Mouse (Mus musculus) kidney, adult 2 months (tissue): Measurements from ENCODE around the gene Dnm2. TPM values are rescaled to one million over a fixed set of nuclear protein-coding genes. Genes with fewer than 3 reads are reported as not detected.

Source experiments
- DNase-seq: peaks from one replicate; pipeline ENCODE4 v3.0.0; 2021
- H3K27ac ChIP-seq: fragments of 200-500 bp; 2 replicates; pipeline ENCODE4 v1.5.1; 2012; ENCODE audit warnings: low read depth, low read length, control low read depth, inconsistent platforms; ENCODE audit not compliant: insufficient read depth
- H3K27me3 ChIP-seq: fragments of 200-500 bp; replicated peaks from 2 replicates; pipeline ENCODE4 v1.6.1; 2012; ENCODE audit warnings: mild to moderate bottlenecking, moderate library complexity, low read length, inconsistent platforms; ENCODE audit not compliant: control insufficient read depth, insufficient read depth
- H3K36me3 ChIP-seq: fragments of 200-500 bp; 2 replicates; pipeline ENCODE4 v1.6.1; 2012; ENCODE audit warnings: mild to moderate bottlenecking, moderate library complexity, low read length, inconsistent platforms; ENCODE audit not compliant: control insufficient read depth, insufficient read depth
- H3K4me1 ChIP-seq: fragments of 200-500 bp; 2 replicates; pipeline ENCODE4 v1.6.1; 2011; ENCODE audit warnings: low read length; ENCODE audit not compliant: control insufficient read depth, insufficient read depth
- H3K4me3 ChIP-seq: fragments of 200-500 bp; 2 replicates; pipeline ENCODE4 v1.5.1; 2011; ENCODE audit warnings: mild to moderate bottlenecking, low read depth, low read length, control low read depth; ENCODE audit not compliant: insufficient read depth
- CTCF ChIP-seq: fragments of 200-500 bp; conservative IDR thresholded peaks from 2 replicates; pipeline ENCODE4 v1.5.1; 2011; ENCODE audit warnings: low read depth, mild to moderate bottlenecking, control low read depth, low read length, moderate library complexity, mixed read lengths; ENCODE audit not compliant: insufficient read depth, insufficient read length
- POLR2A ChIP-seq: fragments of 200-500 bp; IDR thresholded peaks from one replicate; pipeline ENCODE4 v1.6.1; 2011; ENCODE audit warnings: low read depth, low read length, control low read depth
- WGBS: fragments of 180-500 bp; shearing (Covaris S2); methylation state at CpG from one replicate; pipeline ENCODE4 v1.1.7; 2018; 5-methylcytosine and 5-hydroxymethylcytosine counted together
- polyA plus RNA-seq: library from polyadenylated mRNA; depleted of rRNA; stranded (reverse); fragments of >200 nt; gene quantifications from 2 replicates; pipeline ENCODE4 v1.2.3, GENCODE M21; 2012

The Dnm2 gene
- polyA plus RNA-seq, 1 experiment = 101 TPM

DNA sequence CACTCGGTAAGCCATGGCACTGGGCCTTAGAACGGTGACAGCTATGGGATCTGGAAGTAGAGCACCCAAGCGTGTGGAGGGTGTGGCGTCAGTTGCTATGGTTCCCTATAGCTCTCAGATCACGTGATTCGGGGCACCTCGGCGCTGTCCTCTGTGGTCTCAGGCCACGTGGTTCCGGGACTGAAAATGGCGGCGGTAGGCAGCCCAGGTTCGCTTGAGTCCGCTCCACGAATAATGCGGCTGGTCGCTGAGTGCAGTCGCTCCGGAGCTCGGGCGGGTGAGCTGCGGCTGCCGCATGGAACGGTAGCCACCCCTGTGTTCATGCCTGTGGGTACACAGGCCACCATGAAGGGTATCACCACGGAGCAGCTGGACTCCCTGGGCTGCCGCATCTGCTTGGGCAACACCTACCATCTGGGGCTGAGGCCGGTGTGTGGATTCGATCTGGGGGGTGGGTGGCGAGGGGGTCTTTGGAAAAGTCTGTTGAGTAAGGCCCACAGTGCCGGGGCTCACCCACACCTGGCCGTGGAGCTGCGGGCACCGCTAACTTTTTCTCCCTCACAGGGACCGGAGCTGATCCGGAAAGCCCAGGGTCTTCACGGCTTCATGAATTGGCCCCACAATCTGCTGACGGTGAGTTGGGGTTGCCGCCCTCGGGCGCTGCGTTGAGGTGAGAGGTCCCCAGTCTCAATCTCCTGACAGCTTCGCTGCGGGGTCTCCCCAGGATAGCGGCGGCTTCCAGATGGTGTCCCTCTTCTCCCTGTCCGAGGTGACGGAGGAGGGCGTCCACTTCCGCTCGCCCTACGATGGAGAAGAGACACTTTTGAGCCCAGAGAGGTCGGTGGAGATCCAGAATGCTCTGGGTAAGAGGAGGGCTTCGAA lies 12.8 kb upstream of the Dnm2 start, which contains the start of gene Qtrt1:
Qtrt1 (plus strand) TSS at position 169 of the 882 bp plus-strand sequence.
- WGBS = 2% methylated on average over 53 of the region's 53 CpGs
- H3K27ac ChIP-seq = no peak within 1 kb of the TSS
- TF ChIP-seq CTCF = no peak
- no peak for TF ChIP-seq POLR2A
- DNase-seq = peak; percentile 90
- H3K36me3 ChIP-seq = no peaks in the 10 kb centered on the region
- H3K4me3 ChIP-seq = peak within 1 kb of the TSS; percentile 65
- H3K27me3 ChIP-seq = no peaks in the 10 kb centered on the region
- peaks cover 8% of the 10 kb centered on the region; the same call in 1 of the 2 replicates for H3K4me1 ChIP-seq

DNA sequence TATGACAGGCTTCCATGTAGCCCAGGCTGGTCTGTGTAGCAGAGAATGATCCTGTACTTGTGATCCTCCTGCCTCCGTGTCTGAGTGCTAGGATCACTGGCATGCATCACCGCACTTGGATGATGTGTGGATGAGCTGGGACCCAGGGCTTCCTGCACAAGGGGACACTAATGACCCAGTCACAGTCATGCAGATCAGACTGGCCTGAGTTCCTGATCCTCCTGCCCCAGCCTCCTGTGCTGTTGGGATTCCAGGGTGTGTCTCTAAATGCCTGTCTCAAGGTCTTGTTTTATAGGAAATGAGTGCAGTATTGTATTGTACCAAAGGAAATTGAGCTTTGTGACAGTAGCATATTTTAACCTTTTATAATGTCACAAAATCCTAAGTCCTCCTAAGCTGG lies 6.8 kb upstream of the Dnm2 start:
- Histone ChIP-seq H3K36me3 (no peaks in the 10 kb centered on the region), H3K4me1 (no peaks in the 10 kb centered on the region), H3K4me3 (no peak overlapping the region), H3K27ac (no peak overlapping the region), H3K27me3 (no peaks in the 10 kb centered on the region)
- no peak for TF ChIP-seq POLR2A
- WGBS = 81% methylated on average over 2 of the region's 2 CpGs
- no peak for DNase-seq

DNA sequence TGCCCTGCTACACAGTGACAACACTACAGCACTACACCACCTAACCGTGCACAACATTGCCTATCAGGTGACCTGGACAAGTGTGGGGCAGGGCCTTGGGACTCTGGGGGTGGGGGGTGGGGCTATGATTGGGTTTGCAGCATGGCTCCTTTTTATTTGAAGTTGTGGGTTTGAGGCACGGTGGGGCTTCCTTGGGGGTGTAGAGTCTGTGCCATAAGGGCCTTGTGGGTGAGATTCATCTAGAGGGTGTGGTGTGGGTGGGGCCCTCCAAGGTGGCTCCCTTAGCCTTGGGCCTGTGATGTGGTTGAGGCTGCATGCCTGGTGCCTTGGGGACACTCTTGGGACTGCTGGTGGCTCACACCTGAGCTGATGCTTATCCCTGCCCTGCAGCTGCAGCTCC lies 5.1 kb upstream of the Dnm2 start:
- no peaks in the 10 kb centered on the region for H3K27me3 ChIP-seq
- H3K4me3 ChIP-seq = no peak overlapping the region
- H3K36me3 ChIP-seq = no peaks in the 10 kb centered on the region
- H3K27ac ChIP-seq = no peak overlapping the region
- TF ChIP-seq CTCF (no peak), POLR2A (no peak)
- DNase-seq = no peak
- WGBS = 80% methylated on average over 2 of the region's 2 CpGs
- no peaks in the 10 kb centered on the region; the same call in 1 of the 2 replicates for H3K4me1 ChIP-seq

DNA sequence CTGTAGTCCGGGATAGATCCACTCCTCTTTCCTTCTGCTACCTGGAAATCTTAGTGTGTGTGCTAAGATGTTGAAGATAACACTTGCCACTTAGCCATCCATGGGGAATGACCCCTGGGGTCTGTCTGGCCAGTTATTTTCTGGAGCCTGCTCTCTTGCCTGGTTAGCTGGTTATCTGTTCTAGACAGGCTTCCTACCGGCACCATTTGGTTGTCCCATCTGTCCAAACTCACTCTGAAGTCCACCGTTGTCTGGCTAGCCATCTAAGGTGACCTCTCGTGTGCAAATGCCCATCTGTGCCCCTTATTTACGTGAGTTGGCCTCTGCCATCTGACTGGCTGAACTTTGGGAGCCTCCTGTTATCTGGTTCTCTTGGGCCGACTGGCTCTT lies 843 bp downstream of the Dnm2 start:
- H3K4me3 ChIP-seq = peak overlapping the region; percentile 73
- no peak for DNase-seq
- TF ChIP-seq CTCF (no peak), POLR2A (no peak)
- peak overlapping the region; percentile 72 for H3K27ac ChIP-seq
- no peaks in the 10 kb centered on the region for H3K36me3 ChIP-seq
- 0% methylated on average over 6 of the region's 6 CpGs for WGBS
- H3K4me1 ChIP-seq = peaks cover 41% of the 10 kb centered on the region
- no peaks in the 10 kb centered on the region for H3K27me3 ChIP-seq

DNA sequence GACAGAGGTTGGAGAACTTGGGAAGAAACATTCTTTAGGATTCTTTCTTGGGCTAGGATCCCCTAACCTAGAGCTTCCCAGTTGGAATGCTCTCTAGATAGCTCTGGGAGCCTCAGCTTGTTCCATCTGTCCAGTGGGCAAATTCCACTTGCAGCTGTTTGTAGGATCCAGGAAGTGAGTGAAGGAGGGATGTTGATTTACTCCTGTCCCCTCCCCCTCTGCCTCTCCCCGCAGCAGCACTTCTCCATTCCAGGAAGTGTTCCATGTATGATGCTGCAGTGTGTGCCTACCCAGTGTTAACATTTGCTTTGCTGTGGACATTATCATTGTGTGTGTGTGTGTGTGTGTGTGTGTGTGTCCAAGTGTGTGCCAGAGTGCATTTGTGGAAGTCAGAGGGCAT lies 1.3 kb downstream of the Dnm2 start:
- peak; percentile 71 for DNase-seq
- WGBS = 0% methylated on average over 1 of the region's 1 CpGs
- TF ChIP-seq POLR2A (no peak), CTCF (no peak)
- Histone ChIP-seq H3K36me3 (no peaks in the 10 kb centered on the region), H3K27me3 (no peaks in the 10 kb centered on the region), H3K27ac (peak overlapping the region; percentile 72), H3K4me1 (peaks cover 46% of the 10 kb centered on the region), H3K4me3 (peak overlapping the region; percentile 73)

DNA sequence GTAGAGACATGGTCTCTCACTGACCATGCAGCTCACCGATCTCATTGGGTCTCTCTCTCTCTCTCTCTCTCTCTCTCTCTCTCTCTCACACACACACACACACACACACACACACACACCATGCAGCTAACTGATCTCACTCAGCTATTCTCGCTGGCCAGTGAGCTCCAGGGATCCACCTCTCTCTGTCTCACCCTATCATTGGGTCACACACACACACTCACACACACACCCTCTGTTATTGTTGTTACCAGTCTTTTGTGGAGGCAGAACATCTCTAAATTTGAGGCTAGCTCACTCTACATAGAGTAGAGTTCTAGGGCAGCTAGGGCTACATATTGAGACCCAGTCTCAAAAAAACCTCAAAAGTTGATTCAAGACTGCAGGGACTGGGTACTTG lies 1.8 kb downstream of the Dnm2 start:
- Histone ChIP-seq H3K36me3 (no peaks in the 10 kb centered on the region), H3K27ac (no peak overlapping the region), H3K4me3 (no peak overlapping the region), H3K27me3 (no peaks in the 10 kb centered on the region), H3K4me1 (peaks cover 48% of the 10 kb centered on the region)
- TF ChIP-seq POLR2A = no peak
- no peak for TF ChIP-seq CTCF
- DNase-seq = no peak
- WGBS = 31% methylated on average over 2 of the region's 2 CpGs

DNA sequence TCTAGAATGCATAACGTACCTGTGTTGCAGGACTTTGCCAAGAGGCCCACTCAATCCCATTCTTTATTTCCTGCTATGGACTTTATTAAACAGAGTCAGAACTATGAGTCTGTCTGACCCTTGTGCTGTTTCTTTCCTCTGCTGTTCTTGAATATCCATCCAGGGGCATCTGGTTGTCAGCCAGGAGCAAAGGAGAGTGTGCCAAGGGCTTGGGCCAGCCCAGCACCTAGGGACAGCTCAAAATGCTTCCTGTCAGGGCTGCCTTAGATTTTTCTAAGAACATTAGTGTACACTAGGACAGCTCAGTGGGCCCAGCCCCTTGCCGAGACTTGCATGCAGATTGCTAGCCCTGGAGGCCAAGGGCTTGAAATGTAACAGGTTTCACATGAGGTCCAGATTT lies 3.1 kb downstream of the Dnm2 start:
- WGBS = 19% methylated on average over 2 of the region's 2 CpGs
- H3K27me3 ChIP-seq = no peaks in the 10 kb centered on the region
- TF ChIP-seq CTCF (no peak), POLR2A (no peak)
- H3K27ac ChIP-seq = peak overlapping the region; percentile 55
- H3K4me1 ChIP-seq = peaks cover 48% of the 10 kb centered on the region
- no peaks in the 10 kb centered on the region for H3K36me3 ChIP-seq
- peak; percentile 90 for DNase-seq
- no peak overlapping the region for H3K4me3 ChIP-seq

DNA sequence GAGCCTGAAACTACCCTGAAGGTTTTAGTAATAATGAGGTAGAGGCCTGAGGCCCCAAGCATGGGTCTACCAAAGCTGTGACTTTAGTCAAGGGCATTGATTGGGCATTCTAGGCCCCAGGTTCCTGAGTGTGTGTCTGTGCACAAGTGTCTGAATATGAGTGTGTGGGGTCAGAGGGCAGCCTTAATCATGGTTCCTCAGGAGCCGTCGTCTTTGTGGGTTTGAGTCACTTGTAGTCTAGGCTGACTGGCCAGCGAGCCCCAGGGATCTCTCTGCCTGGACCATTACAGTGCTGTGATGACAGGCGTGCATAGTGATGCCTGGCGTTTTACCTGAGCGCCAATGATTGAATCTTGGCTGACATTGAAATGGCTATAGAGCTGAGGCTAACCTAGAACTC lies 3.5 kb downstream of the Dnm2 start:
- Histone ChIP-seq H3K4me3 (no peak overlapping the region), H3K27ac (peak overlapping the region; percentile 55)
- WGBS = 63% methylated on average over 6 of the region's 6 CpGs

More for the DNA sequence above, 3.5 kb downstream of the Dnm2 start:
- Histone ChIP-seq H3K4me1 (peaks cover 50% of the 10 kb centered on the region), H3K36me3 (no peaks in the 10 kb centered on the region), H3K27me3 (no peaks in the 10 kb centered on the region)
- TF ChIP-seq CTCF (no peak), POLR2A (no peak)
- DNase-seq = no peak
